Mouse (Mus musculus): ENCODE results near the gene Rpgrip1. TPM values are rescaled to one million over a fixed set of nuclear protein-coding genes. Genes with fewer than 3 reads are reported as not detected.

Rpgrip1 gene
- polyA plus RNA-seq, 1 experiment from 2014 or later: 63.8 TPM

GRCm38 (mm10) chr14:52101285-52102157 is 9.0 kb upstream of the Rpgrip1 start:
- Histone ChIP-seq H3K27ac (peak overlapping the region; percentile 51), H3K27me3 (no peaks in the 10 kb centered on the region), H3K36me3 (peaks cover 37% of the 10 kb centered on the region), H3K4me3 (replicated peaks) (peak overlapping the region; percentile 97), H3K9me3 (replicated peaks) (no peaks in the 10 kb centered on the region), H3K9ac (peak overlapping the region; percentile 99), H3K4me1 (replicated peaks) (peaks cover 60% of the 10 kb centered on the region), H3K4me2 (peak overlapping the region; percentile 91)
- DNase-seq (no peak), ATAC-seq (ENCODE audit: low read depth) (no peak)
- WGBS (ENCODE audit: insufficient replicate concordance): 23% methylated on average over 1 of the region's 1 CpGs

GRCm38 (mm10) chr14:52103474-52103855 is 7.0 kb upstream of the Rpgrip1 start:
- peak overlapping the region; percentile 97 for H3K4me3 ChIP-seq (replicated peaks)
- H3K27me3 ChIP-seq: no peaks in the 10 kb centered on the region
- H3K9me3 ChIP-seq (replicated peaks): no peaks in the 10 kb centered on the region
- DNase-seq: peak; percentile 48
- ATAC-seq (ENCODE audit: low read depth): peak; percentile 4
- H3K4me2 ChIP-seq: peak overlapping the region; percentile 91
- peaks cover 26% of the 10 kb centered on the region for H3K36me3 ChIP-seq
- peaks cover 59% of the 10 kb centered on the region for H3K4me1 ChIP-seq (replicated peaks)
- peak overlapping the region; percentile 99 for H3K9ac ChIP-seq
- peak overlapping the region; percentile 97 for H3K27ac ChIP-seq
- under 1% methylated on average over 30 of the region's 30 CpGs for WGBS (ENCODE audit: insufficient replicate concordance)

- H3K9me3 ChIP-seq (replicated peaks): no peaks in the 10 kb centered on the region
- H3K9ac ChIP-seq: peak within 1 kb of the TSS; percentile 99
- H3K4me2 ChIP-seq: peak within 1 kb of the TSS; percentile 91
- peaks cover 55% of the 10 kb centered on the region for H3K4me1 ChIP-seq (replicated peaks)
- H3K27ac ChIP-seq: peak within 1 kb of the TSS; percentile 97
- peaks cover 21% of the 10 kb centered on the region for H3K36me3 ChIP-seq
- peak within 1 kb of the TSS; percentile 97 for H3K4me3 ChIP-seq (replicated peaks)
- no peaks in the 10 kb centered on the region for H3K27me3 ChIP-seq
- ATAC-seq (ENCODE audit: low read depth) (peak; percentile 95), DNase-seq (peak; percentile 100)
- WGBS (ENCODE audit: insufficient replicate concordance): under 1% methylated on average over 49 of the region's 50 CpGs
Observed at GRCm38 (mm10) chr14:52103856-52104676, 6.4 kb upstream of the Rpgrip1 start, which contains the start of gene Hnrnpc. Gene Hnrnpc, minus strand, starts transcription at chr14:52104028.

- Histone ChIP-seq H3K27ac (peak overlapping the region; percentile 94), H3K4me2 (peak overlapping the region; percentile 73), H3K27me3 (no peaks in the 10 kb centered on the region), H3K9me3 (replicated peaks) (no peaks in the 10 kb centered on the region), H3K4me1 (replicated peaks) (peaks cover 51% of the 10 kb centered on the region), H3K36me3 (peaks cover 18% of the 10 kb centered on the region), H3K4me3 (replicated peaks) (peak overlapping the region; percentile 47), H3K9ac (peak overlapping the region; percentile 70)
- no peak for ATAC-seq (ENCODE audit: low read depth)
- DNase-seq: no peak
- WGBS (ENCODE audit: insufficient replicate concordance): 35% methylated on average over 7 of the region's 7 CpGs
Observed at GRCm38 (mm10) chr14:52104677-52105285, 5.7 kb upstream of the Rpgrip1 start.

- peak overlapping the region; percentile 79 for H3K27ac ChIP-seq
- H3K4me1 ChIP-seq (replicated peaks): peaks cover 46% of the 10 kb centered on the region
- DNase-seq (no peak), ATAC-seq (ENCODE audit: low read depth) (no peak)
- H3K9me3 ChIP-seq (replicated peaks): no peaks in the 10 kb centered on the region
- peaks cover 16% of the 10 kb centered on the region for H3K36me3 ChIP-seq
- H3K9ac ChIP-seq: peak overlapping the region; percentile 29; the same call in 1 of the 2 replicates
- H3K4me2 ChIP-seq: peak overlapping the region; percentile 73
- 61% methylated on average over 2 of the region's 2 CpGs for WGBS (ENCODE audit: insufficient replicate concordance)
- H3K27me3 ChIP-seq: no peaks in the 10 kb centered on the region
- H3K4me3 ChIP-seq (replicated peaks): no peak overlapping the region
Observed at GRCm38 (mm10) chr14:52105308-52105707, 5.2 kb upstream of the Rpgrip1 start.

- H3K4me1 ChIP-seq (replicated peaks): peaks cover 32% of the 10 kb centered on the region
- H3K27me3 ChIP-seq: no peaks in the 10 kb centered on the region
- DNase-seq (no peak), ATAC-seq (ENCODE audit: low read depth) (no peak)
- peak overlapping the region; percentile 79 for H3K27ac ChIP-seq
- H3K4me3 ChIP-seq (replicated peaks): no peak overlapping the region
- peak overlapping the region; percentile 29; the same call in 1 of the 2 replicates for H3K4me2 ChIP-seq
- 26% methylated on average over 10 of the region's 10 CpGs for WGBS (ENCODE audit: insufficient replicate concordance)
- H3K9me3 ChIP-seq (replicated peaks): no peaks in the 10 kb centered on the region
- peaks cover 7% of the 10 kb centered on the region for H3K36me3 ChIP-seq
- peak overlapping the region; percentile 15; the same call in 1 of the 2 replicates for H3K9ac ChIP-seq
Observed at GRCm38 (mm10) chr14:52106741-52107140, 3.8 kb upstream of the Rpgrip1 start.

- 71% methylated on average over 2 of the region's 2 CpGs for WGBS (ENCODE audit: insufficient replicate concordance)
- Histone ChIP-seq H3K4me1 (replicated peaks) (peaks cover 22% of the 10 kb centered on the region), H3K9me3 (replicated peaks) (no peaks in the 10 kb centered on the region), H3K27me3 (no peaks in the 10 kb centered on the region), H3K27ac (no peak overlapping the region), H3K36me3 (no peaks in the 10 kb centered on the region), H3K4me3 (replicated peaks) (no peak overlapping the region), H3K4me2 (no peak overlapping the region), H3K9ac (no peak overlapping the region)
- ATAC-seq (ENCODE audit: low read depth): no peak
- no peak for DNase-seq
Observed at GRCm38 (mm10) chr14:52108025-52108424, 2.5 kb upstream of the Rpgrip1 start.

GRCm38 (mm10) chr14:52114101-52114500 is 3.6 kb downstream of the Rpgrip1 start:
- Histone ChIP-seq H3K9ac (no peak overlapping the region), H3K27ac (no peak overlapping the region), H3K9me3 (replicated peaks) (no peaks in the 10 kb centered on the region), H3K36me3 (no peaks in the 10 kb centered on the region), H3K4me2 (no peak overlapping the region), H3K4me1 (replicated peaks) (peaks cover 14% of the 10 kb centered on the region), H3K4me3 (replicated peaks) (no peak overlapping the region), H3K27me3 (peaks cover 3% of the 10 kb centered on the region; the same call in 1 of the 2 replicates)
- DNase-seq (no peak), ATAC-seq (ENCODE audit: low read depth) (no peak)
- WGBS (ENCODE audit: insufficient replicate concordance): 43% methylated on average over 1 of the region's 1 CpGs

- no peak overlapping the region for H3K4me3 ChIP-seq (replicated peaks)
- H3K27me3 ChIP-seq: peaks cover 27% of the 10 kb centered on the region
- H3K9me3 ChIP-seq (replicated peaks): no peaks in the 10 kb centered on the region
- H3K27ac ChIP-seq: no peak overlapping the region
- WGBS (ENCODE audit: insufficient replicate concordance): 88% methylated on average over 5 of the region's 5 CpGs
- no peak overlapping the region for H3K4me2 ChIP-seq
- no peaks in the 10 kb centered on the region for H3K36me3 ChIP-seq
- DNase-seq: no peak
- peaks cover 24% of the 10 kb centered on the region for H3K4me1 ChIP-seq (replicated peaks)
- ATAC-seq (ENCODE audit: low read depth): no peak
- H3K9ac ChIP-seq: no peak overlapping the region
Observed at GRCm38 (mm10) chr14:52117241-52117640, 6.7 kb downstream of the Rpgrip1 start.

- H3K4me3 ChIP-seq (replicated peaks): peak overlapping the region; percentile 65
- H3K27ac ChIP-seq: peak overlapping the region; percentile 74; the same call in 1 of the 2 replicates
- H3K36me3 ChIP-seq: no peaks in the 10 kb centered on the region
- no peaks in the 10 kb centered on the region for H3K9me3 ChIP-seq (replicated peaks)
- H3K4me2 ChIP-seq: peak overlapping the region; percentile 97
- peaks cover 24% of the 10 kb centered on the region for H3K4me1 ChIP-seq (replicated peaks)
- H3K27me3 ChIP-seq: peaks cover 27% of the 10 kb centered on the region
- WGBS (ENCODE audit: insufficient replicate concordance): 2% methylated on average over 8 of the region's 8 CpGs
- DNase-seq: no peak
- peak; percentile 53 for ATAC-seq (ENCODE audit: low read depth)
- peak overlapping the region; percentile 78 for H3K9ac ChIP-seq
Observed at GRCm38 (mm10) chr14:52118456-52118822, 7.9 kb downstream of the Rpgrip1 start.
